Mouse (Mus musculus) lung, postnatal 0 days (tissue): ENCODE data around the gene Slc24a3. TPM values are rescaled to one million over a fixed set of nuclear protein-coding genes. Genes with fewer than 3 reads are reported as not detected.

Experiments used
- ATAC-seq: fragments of 200-750 bp; cut with Nextera tagmentation; 2 replicates; pipeline ENCODE4 v1.8.0; 2017; ENCODE audit warnings: moderate library complexity
- DNase-seq: peaks from one replicate; pipeline ENCODE4 v3.0.0-alpha.2; 2016; ENCODE audit warnings: low spot score
- H3K27ac ChIP-seq: fragments of 300-500 bp; sonication (generic); 2 replicates; pipeline ENCODE4 v1.5.1; 2014; ENCODE audit warnings: antibody characterized with exemption, mild to moderate bottlenecking, low read length, mixed read lengths
- H3K27me3 ChIP-seq: fragments of 300-500 bp; sonication (generic); replicated peaks from 2 replicates; pipeline ENCODE4 v1.6.1; 2014; ENCODE audit warnings: low read length, mixed read lengths; ENCODE audit not compliant: insufficient read depth
- H3K36me3 ChIP-seq: fragments of 300-500 bp; sonication (generic); 2 replicates; pipeline ENCODE4 v1.6.1; 2014; ENCODE audit warnings: low read length, mixed read lengths; ENCODE audit not compliant: insufficient read depth
- H3K4me1 ChIP-seq: fragments of 300-500 bp; sonication (generic); 2 replicates; pipeline ENCODE4 v1.6.1; 2014; ENCODE audit warnings: antibody characterized with exemption, low read depth, low read length, mixed read lengths; ENCODE audit not compliant: insufficient read depth
- H3K4me2 ChIP-seq: fragments of 300-500 bp; sonication (generic); replicated peaks from 2 replicates; pipeline ENCODE4 v1.6.1; 2014; ENCODE audit warnings: low read depth, mild to moderate bottlenecking, low read length, moderate library complexity, mixed read lengths
- H3K4me3 ChIP-seq: fragments of 300-500 bp; sonication (generic); 2 replicates; pipeline ENCODE4 v1.5.1; 2014; ENCODE audit warnings: low read depth, low read length
- H3K9ac ChIP-seq: fragments of 300-500 bp; sonication (generic); replicated peaks from 2 replicates; pipeline ENCODE4 v1.6.1; 2014; ENCODE audit warnings: low read depth, mild to moderate bottlenecking
- H3K9me3 ChIP-seq: fragments of 300-500 bp; sonication (generic); 2 replicates; pipeline ENCODE4 v1.6.1; 2016; ENCODE audit warnings: low read length, mixed read lengths
- CTCF ChIP-seq: IDR thresholded peaks from 2 replicates; pipeline ENCODE4 v1.5.1; 2016; ENCODE audit warnings: antibody characterized with exemption, mild to moderate bottlenecking
- EP300 ChIP-seq: IDR thresholded peaks from 2 replicates; pipeline ENCODE4 v1.6.1; 2016; ENCODE audit warnings: antibody characterized with exemption, mild to moderate bottlenecking, control low read depth
- WGBS: fragments of 180-500 bp; shearing (Covaris S2); extraction: QIAGEN DNeasy Blood & Tissue Kit; methylation state at CpG from one replicate; pipeline ENCODE4 v1.1.7; 2014; 5-methylcytosine and 5-hydroxymethylcytosine counted together
- polyA plus RNA-seq: library from polyadenylated mRNA; unstranded; fragments of >200 nt; fragmentation: Nextera tagmentation; extraction: Ambion mirVana; gene quantifications from 2 replicates; pipeline ENCODE4 v1.2.1, GENCODE M21; 2015

Slc24a3 gene
- polyA plus RNA-seq, 1 experiment from 2014 or later, result 2.3 TPM

DNA sequence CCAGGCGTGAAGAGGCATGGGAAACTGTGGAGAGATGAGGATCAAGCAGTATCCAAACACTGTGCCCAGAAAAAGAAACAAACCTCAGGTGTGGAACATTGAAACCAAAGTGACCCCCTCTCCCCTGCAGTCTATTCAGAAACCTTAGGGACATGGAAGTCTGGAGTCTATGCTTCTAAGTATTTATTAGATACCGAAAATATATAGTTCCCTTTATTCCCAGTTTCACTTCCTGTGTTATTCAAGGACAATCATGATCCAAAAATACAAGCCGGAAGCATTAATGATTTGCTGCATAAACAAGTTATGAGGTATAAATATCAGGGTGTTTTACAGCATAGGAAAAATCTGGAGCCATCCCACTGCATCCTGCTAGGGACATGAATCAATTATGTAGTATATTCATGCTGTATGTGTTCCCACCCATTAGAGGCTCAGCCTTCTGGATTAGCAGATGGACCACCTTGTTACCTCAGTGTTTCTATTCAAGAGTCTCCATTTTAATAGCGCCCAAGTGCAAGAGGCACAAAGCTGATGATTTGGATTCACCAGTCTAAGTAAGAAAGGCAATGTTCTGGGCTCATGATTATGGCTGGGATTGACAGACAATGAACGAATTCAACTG, 301.3 kb downstream of the Slc24a3 start:
- Histone ChIP-seq H3K4me1 (no peaks in the 10 kb centered on the region), H3K27ac (no peak overlapping the region), H3K4me3 (no peak overlapping the region), H3K9ac (no peak overlapping the region), H3K36me3 (no peaks in the 10 kb centered on the region), H3K27me3 (no peaks in the 10 kb centered on the region), H3K9me3 (no peaks in the 10 kb centered on the region), H3K4me2 (no peak overlapping the region)
- TF ChIP-seq EP300, result no peak
- TF ChIP-seq CTCF, result no peak
- no peak for DNase-seq
- WGBS, result 79% methylated on average over 5 of the region's 5 CpGs
- no peak for ATAC-seq

DNA sequence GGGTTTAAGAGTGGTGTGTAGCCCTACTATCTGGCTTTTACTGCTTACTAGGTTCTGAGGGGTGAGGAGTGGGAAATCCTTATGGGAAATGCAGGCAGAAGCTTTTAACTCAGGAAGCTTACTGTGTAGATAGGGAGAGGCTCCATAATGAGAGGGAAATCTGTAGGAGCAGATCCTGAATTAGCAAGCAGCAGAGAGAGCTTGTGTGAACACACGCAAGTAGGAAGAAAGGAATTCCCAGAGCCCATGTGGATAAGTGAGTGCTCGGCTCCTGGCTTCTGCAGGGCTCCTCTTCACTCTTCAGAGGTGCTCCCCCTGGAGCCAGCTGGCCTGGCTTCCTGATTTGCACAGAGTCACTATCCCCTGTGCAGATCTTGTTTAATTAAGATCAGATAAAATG, 309.9 kb downstream of the Slc24a3 start:
- WGBS, result 49% methylated on average over 2 of the region's 2 CpGs
- no peak for ATAC-seq

DNA sequence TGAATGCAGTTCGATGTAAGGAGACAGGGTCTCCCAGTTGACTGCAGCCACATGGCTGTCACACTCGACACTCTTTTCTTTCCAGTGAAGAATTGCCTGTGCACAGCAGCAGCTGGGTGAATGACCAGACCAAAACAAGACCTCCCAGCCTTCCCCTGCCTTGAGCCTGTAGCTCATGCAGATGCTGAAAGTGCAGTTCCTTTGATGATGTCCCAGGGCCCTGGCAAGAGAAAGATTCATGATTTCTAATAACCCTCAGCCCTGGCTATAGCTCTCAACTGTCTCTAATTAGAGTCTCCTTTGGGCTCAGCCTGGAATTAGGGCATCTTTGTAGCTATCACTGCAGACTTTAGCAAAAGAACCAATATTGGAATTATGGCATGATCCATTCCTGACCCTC, 312.1 kb downstream of the Slc24a3 start:
- Histone ChIP-seq H3K4me1 (no peaks in the 10 kb centered on the region), H3K27ac (no peak overlapping the region), H3K9me3 (no peaks in the 10 kb centered on the region), H3K4me2 (no peak overlapping the region), H3K36me3 (no peaks in the 10 kb centered on the region), H3K9ac (no peak overlapping the region), H3K27me3 (no peaks in the 10 kb centered on the region), H3K4me3 (no peak overlapping the region)
- DNase-seq (no peak), ATAC-seq (no peak)
- WGBS, result 58% methylated on average over 2 of the region's 2 CpGs
- TF ChIP-seq EP300 (no peak), CTCF (no peak)

More for the DNA sequence above, 309.9 kb downstream of the Slc24a3 start:
- H3K4me3 ChIP-seq, result no peak overlapping the region
- no peak overlapping the region for H3K9ac ChIP-seq
- TF ChIP-seq CTCF (no peak), EP300 (no peak)
- no peak overlapping the region for H3K27ac ChIP-seq
- no peak overlapping the region for H3K4me2 ChIP-seq
- no peaks in the 10 kb centered on the region for H3K9me3 ChIP-seq
- H3K4me1 ChIP-seq, result no peaks in the 10 kb centered on the region
- no peaks in the 10 kb centered on the region for H3K27me3 ChIP-seq
- no peak for DNase-seq
- H3K36me3 ChIP-seq, result no peaks in the 10 kb centered on the region

DNA sequence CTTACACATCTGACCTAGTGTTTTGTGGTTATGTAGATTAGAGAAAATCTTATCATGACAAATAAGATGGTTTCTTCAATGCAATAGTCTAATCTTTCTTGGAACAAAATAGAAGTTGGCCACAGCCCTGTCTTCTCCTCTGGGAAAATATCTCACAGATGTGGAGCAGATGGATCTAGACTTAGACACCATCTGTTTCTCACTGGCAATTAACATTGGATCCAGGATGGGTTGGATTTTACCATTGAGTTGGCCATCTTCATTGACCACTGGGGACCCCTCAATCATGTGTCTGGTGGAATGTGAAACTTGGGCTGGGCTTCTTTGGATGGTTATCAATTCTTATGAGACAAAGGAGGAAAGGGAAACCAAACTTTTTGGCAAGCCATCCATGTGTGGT, 332.7 kb downstream of the Slc24a3 start:
- Histone ChIP-seq H3K27ac (no peak overlapping the region), H3K9ac (no peak overlapping the region), H3K36me3 (no peaks in the 10 kb centered on the region), H3K4me3 (no peak overlapping the region), H3K4me1 (no peaks in the 10 kb centered on the region), H3K27me3 (no peaks in the 10 kb centered on the region), H3K9me3 (no peaks in the 10 kb centered on the region), H3K4me2 (no peak overlapping the region)
- DNase-seq (no peak), ATAC-seq (no peak)
- no peak for TF ChIP-seq EP300
- TF ChIP-seq CTCF, result no peak

DNA sequence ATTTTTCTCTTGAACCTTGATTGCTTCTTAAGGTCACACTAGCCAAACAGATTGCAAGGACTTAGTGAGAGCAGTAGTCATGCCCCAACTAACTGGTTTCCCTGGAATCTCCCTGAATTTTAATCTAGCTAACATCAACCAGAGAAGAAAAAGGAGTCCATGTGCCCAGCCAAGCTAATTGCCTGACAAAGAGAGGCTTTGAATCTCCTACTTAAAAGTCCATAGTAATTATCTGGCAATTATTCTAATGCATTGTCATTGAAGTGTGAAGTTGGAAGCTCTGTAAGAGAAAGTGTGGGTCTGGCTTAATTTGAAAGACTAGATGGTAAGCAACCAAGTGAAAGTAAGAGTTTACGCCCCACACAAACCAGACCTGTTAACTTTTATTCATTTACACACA, 333.9 kb downstream of the Slc24a3 start:
- H3K9me3 ChIP-seq, result no peaks in the 10 kb centered on the region
- DNase-seq (no peak), ATAC-seq (no peak)
- no peak overlapping the region for H3K4me3 ChIP-seq
- no peak overlapping the region for H3K9ac ChIP-seq
- WGBS, result 100% methylated on average over 1 of the region's 1 CpGs
- no peak overlapping the region for H3K4me2 ChIP-seq
- H3K36me3 ChIP-seq, result no peaks in the 10 kb centered on the region
- no peaks in the 10 kb centered on the region for H3K27me3 ChIP-seq
- TF ChIP-seq CTCF (no peak), EP300 (no peak)
- H3K4me1 ChIP-seq, result no peaks in the 10 kb centered on the region
- no peak overlapping the region for H3K27ac ChIP-seq

DNA sequence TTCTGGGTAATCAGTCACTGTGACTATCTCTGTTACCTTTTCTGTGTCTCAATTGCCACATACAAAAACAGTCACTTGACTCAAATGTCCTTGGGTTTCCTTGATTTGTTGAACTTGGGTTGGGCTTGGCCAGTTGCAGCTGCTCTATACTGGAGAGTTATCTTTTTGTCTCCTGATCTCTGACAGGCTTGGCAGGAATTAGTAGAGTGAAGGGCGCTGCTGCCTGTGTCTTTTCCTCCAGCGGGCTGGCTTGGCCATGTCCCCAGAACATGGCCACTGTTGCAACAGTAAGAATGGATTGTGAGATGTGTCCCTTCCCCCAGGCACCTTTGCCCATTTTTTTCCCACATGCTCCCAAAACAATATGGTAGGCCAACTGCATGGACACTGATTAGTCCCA, 340.1 kb downstream of the Slc24a3 start:
- DNase-seq (no peak), ATAC-seq (no peak)
- Histone ChIP-seq H3K27me3 (no peaks in the 10 kb centered on the region), H3K4me3 (no peak overlapping the region), H3K4me2 (no peak overlapping the region), H3K36me3 (no peaks in the 10 kb centered on the region), H3K9me3 (no peaks in the 10 kb centered on the region), H3K4me1 (no peaks in the 10 kb centered on the region), H3K27ac (no peak overlapping the region), H3K9ac (no peak overlapping the region)
- no peak for TF ChIP-seq EP300
- TF ChIP-seq CTCF, result no peak
- WGBS, result 72% methylated on average over 2 of the region's 2 CpGs
